In the genomic region with DNA sequence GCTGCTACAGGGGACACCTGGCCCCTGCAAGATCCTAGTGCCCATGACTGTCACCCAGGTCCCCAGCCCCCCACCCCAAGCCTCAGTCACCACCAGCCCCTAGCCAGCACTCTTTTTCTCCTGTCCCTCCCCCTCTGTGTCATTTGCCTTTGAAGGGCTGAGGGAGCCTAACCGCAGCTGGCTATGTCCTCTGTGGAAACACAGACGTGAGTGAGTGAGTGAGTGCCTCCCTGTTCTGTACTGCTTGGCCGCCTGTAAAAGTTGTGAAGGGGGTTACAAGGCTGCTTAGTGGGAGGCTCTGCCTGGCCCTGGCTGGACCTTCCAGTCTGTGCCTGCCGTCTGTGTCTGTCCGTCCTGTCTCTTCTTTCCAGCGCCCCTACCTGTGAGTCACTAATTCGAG, we compare ENCODE assay signal across 8 mouse cellular contexts. TPM values are rescaled to one million over a fixed set of nuclear protein-coding genes. Genes with fewer than 3 reads are reported as not detected.
DNase-seq lines count a peak whose midpoint lies in the region; ATAC-seq and TF ChIP-seq lines count a peak whose summit lies in the region.

No protein-coding gene starts in this region.

- no peak overlapping the region for H3K27ac ChIP-seq in forebrain, embryonic 11.5 days (ENCODE audit: low read depth, low read length)
- H3K27ac ChIP-seq in forebrain, embryonic 14.5 days (ENCODE audit: low read depth, low read length), result no peak overlapping the region
- no peak overlapping the region for H3K27ac ChIP-seq in kidney, postnatal 0 days
- peak overlapping the region; percentile 74 for H3K27ac ChIP-seq in embryonic fibroblast, embryonic 13.5 days (ENCODE audit: insufficient read depth, low read length)
- H3K27ac ChIP-seq in liver, embryonic 15.5 days (replicated peaks), result peak overlapping the region; percentile 64
- H3K27ac ChIP-seq in kidney, embryonic 14.5 days (ENCODE audit: low read depth, low read length), result no peak overlapping the region

- no peak for DNase-seq in forebrain, embryonic 11.5 days (ENCODE audit: low spot score)
- DNase-seq in forebrain, embryonic 14.5 days (ENCODE audit: low spot score), result no peak
- no peak for DNase-seq in kidney, postnatal 0 days (ENCODE audit: low spot score)
- no peak for DNase-seq in kidney, postnatal 25 days
- DNase-seq in kidney, adult 18-20 months, result no peak

- TF ChIP-seq POLR2A in embryonic fibroblast, embryonic 13.5 days (IDR thresholded peaks at IDR 0.05; ENCODE audit: low read depth, low read length), result no peak

- H3K4me3 ChIP-seq in forebrain, embryonic 11.5 days (ENCODE audit: low read depth, low read length), result no peak overlapping the region
- H3K4me3 ChIP-seq in forebrain, embryonic 14.5 days (ENCODE audit: low read depth, low read length), result no peak overlapping the region
- no peak overlapping the region for H3K4me3 ChIP-seq in kidney, postnatal 0 days (replicated peaks; ENCODE audit: low read depth, low read length)
- H3K4me3 ChIP-seq in embryonic fibroblast, embryonic 13.5 days (ENCODE audit: insufficient read depth, low read length), result no peak overlapping the region
- H3K4me3 ChIP-seq in liver, embryonic 15.5 days (replicated peaks), result no peak overlapping the region
- no peak overlapping the region for H3K4me3 ChIP-seq in kidney, embryonic 14.5 days (ENCODE audit: low read length)

- H3K4me2 ChIP-seq in forebrain, embryonic 11.5 days (ENCODE audit: low read depth, low read length, severe bottlenecking), result no peak overlapping the region
- H3K4me2 ChIP-seq in forebrain, embryonic 14.5 days (ENCODE audit: low read length), result no peak overlapping the region
- no peak overlapping the region for H3K4me2 ChIP-seq in kidney, postnatal 0 days (ENCODE audit: low read length)
- no peak overlapping the region for H3K4me2 ChIP-seq in liver, embryonic 15.5 days
- H3K4me2 ChIP-seq in kidney, embryonic 14.5 days (replicated peaks; ENCODE audit: low read depth, low read length), result no peak overlapping the region

- H3K9ac ChIP-seq in forebrain, embryonic 11.5 days (ENCODE audit: low read length), result peak overlapping the region; percentile 20; the same call in 1 of the 2 replicates
- no peak overlapping the region for H3K9ac ChIP-seq in forebrain, embryonic 14.5 days (ENCODE audit: low read length)
- no peak overlapping the region for H3K9ac ChIP-seq in kidney, postnatal 0 days (ENCODE audit: low read depth, low read length)
- no peak overlapping the region for H3K9ac ChIP-seq in liver, embryonic 15.5 days
- no peak overlapping the region for H3K9ac ChIP-seq in kidney, embryonic 14.5 days (ENCODE audit: low read depth, low read length)

- no peaks in the 10 kb centered on the region for H3K36me3 ChIP-seq in forebrain, embryonic 11.5 days (ENCODE audit: control insufficient read depth, insufficient read depth, low read length)
- H3K36me3 ChIP-seq in forebrain, embryonic 14.5 days (ENCODE audit: control insufficient read depth, insufficient read depth, low read length), result no peaks in the 10 kb centered on the region
- H3K36me3 ChIP-seq in kidney, postnatal 0 days (ENCODE audit: insufficient read depth, low read length), result no peaks in the 10 kb centered on the region
- no peaks in the 10 kb centered on the region for H3K36me3 ChIP-seq in liver, embryonic 15.5 days (replicated peaks)
- no peaks in the 10 kb centered on the region for H3K36me3 ChIP-seq in kidney, embryonic 14.5 days (ENCODE audit: control insufficient read depth, insufficient read depth, low read length)

- H3K9me3 ChIP-seq in forebrain, embryonic 11.5 days (ENCODE audit: control insufficient read depth, low read length), result no peaks in the 10 kb centered on the region
- H3K9me3 ChIP-seq in forebrain, embryonic 14.5 days (replicated peaks; ENCODE audit: control insufficient read depth, low read length), result no peaks in the 10 kb centered on the region
- no peaks in the 10 kb centered on the region for H3K9me3 ChIP-seq in kidney, postnatal 0 days (replicated peaks; ENCODE audit: low read length)
- H3K9me3 ChIP-seq in liver, embryonic 15.5 days (replicated peaks), result no peaks in the 10 kb centered on the region
- H3K9me3 ChIP-seq in kidney, embryonic 14.5 days (ENCODE audit: control insufficient read depth, low read length), result no peaks in the 10 kb centered on the region

- H3K4me1 ChIP-seq in forebrain, embryonic 11.5 days (replicated peaks; ENCODE audit: control insufficient read depth, insufficient read depth, low read length), result peaks cover 7% of the 10 kb centered on the region; the same call in 1 of the 2 replicates
- no peaks in the 10 kb centered on the region for H3K4me1 ChIP-seq in forebrain, embryonic 14.5 days (ENCODE audit: control insufficient read depth, insufficient read depth, low read length)
- H3K4me1 ChIP-seq in kidney, postnatal 0 days (replicated peaks; ENCODE audit: insufficient read depth, low read length), result no peaks in the 10 kb centered on the region; the same call in 1 of the 2 replicates
- H3K4me1 ChIP-seq in embryonic fibroblast, embryonic 13.5 days (ENCODE audit: control insufficient read depth, insufficient read depth, low read length), result peaks cover 8% of the 10 kb centered on the region
- H3K4me1 ChIP-seq in liver, embryonic 15.5 days (replicated peaks), result peaks cover 13% of the 10 kb centered on the region
- 0 out of 2 replicates have a peak, but pooled peaks cover 6% of the 10 kb centered on the region for H3K4me1 ChIP-seq in kidney, embryonic 14.5 days (ENCODE audit: control insufficient read depth, insufficient read depth, low read length)

- no peaks in the 10 kb centered on the region for H3K27me3 ChIP-seq in forebrain, embryonic 11.5 days (ENCODE audit: control insufficient read depth, insufficient read depth, low read length)
- no peaks in the 10 kb centered on the region for H3K27me3 ChIP-seq in forebrain, embryonic 14.5 days (replicated peaks; ENCODE audit: control insufficient read depth, insufficient read depth, low read length)
- no peaks in the 10 kb centered on the region for H3K27me3 ChIP-seq in kidney, postnatal 0 days (ENCODE audit: insufficient read depth, low read length)
- H3K27me3 ChIP-seq in liver, embryonic 15.5 days, result no peaks in the 10 kb centered on the region
- no peaks in the 10 kb centered on the region for H3K27me3 ChIP-seq in kidney, embryonic 14.5 days (ENCODE audit: control insufficient read depth, insufficient read depth, low read length)

- 58% methylated on average over 7 of the region's 7 CpGs for WGBS in forebrain, embryonic 11.5 days
- 54% methylated on average over 7 of the region's 7 CpGs for WGBS in forebrain, embryonic 14.5 days
- 52% methylated on average over 7 of the region's 7 CpGs for WGBS in kidney, postnatal 0 days
- WGBS in liver, embryonic 15.5 days (ENCODE audit: insufficient replicate concordance), result 45% methylated on average over 7 of the region's 7 CpGs
- WGBS in kidney, embryonic 14.5 days, result 53% methylated on average over 7 of the region's 7 CpGs

- ATAC-seq in forebrain, embryonic 11.5 days (replicated peaks; ENCODE audit: low FRiP score), result no peak
- ATAC-seq in forebrain, embryonic 14.5 days, result no peak
- ATAC-seq in kidney, postnatal 0 days (replicated peaks; ENCODE audit: low FRiP score, low read depth), result peak; percentile 34; the same call in 1 of the 2 replicates
- peak; percentile 8; the same call in 1 of the 2 replicates for ATAC-seq in liver, embryonic 15.5 days (ENCODE audit: insufficient read depth)
- no peak; the same call in 1 of the 2 replicates for ATAC-seq in kidney, embryonic 14.5 days (ENCODE audit: low FRiP score, low TSS enrichment)

- no peak for TF ChIP-seq CTCF in kidney, postnatal 0 days (IDR thresholded peaks at IDR 0.05; ENCODE audit: low read depth)
- TF ChIP-seq CTCF in embryonic fibroblast, embryonic 13.5 days (IDR thresholded peaks at IDR 0.05; ENCODE audit: borderline replicate concordance, insufficient read depth, low read length), result no peak

RNA-seq across cellular contexts. Expression of gene Iffo2, which starts 5.4 kb away (rescaled TPM):
- polyA plus RNA-seq in forebrain, embryonic 11.5 days (2014; fragmentation: Nextera tagmentation; extraction: Ambion mirVana), result 2.5 and 3.5 TPM in 2 replicates
- 3.1 and 4.5 TPM in 2 replicates for polyA plus RNA-seq in forebrain, embryonic 14.5 days (2014; fragmentation: Nextera tagmentation; extraction: Ambion mirVana)
- polyA plus RNA-seq in kidney, postnatal 0 days (2015; fragmentation: Nextera tagmentation; extraction: Ambion mirVana), result 4.8 and 5.1 TPM in 2 replicates
- 28.5 and 37.6 TPM in 2 replicates for polyA plus RNA-seq in embryonic fibroblast, embryonic 13.5 days (2011; ENCODE audit: insufficient read length, low read depth, missing spikeins)
- 0.69 and 1.1 TPM in 2 replicates for polyA plus RNA-seq in liver, embryonic 15.5 days (2015; fragmentation: Nextera tagmentation; extraction: Ambion mirVana)
- 7.1 and 9.4 TPM in 2 replicates for polyA plus RNA-seq in kidney, embryonic 14.5 days (2014; fragmentation: Nextera tagmentation; extraction: Ambion mirVana)

Comparison
In these comparisons a context has a peak if more than half of its experiments do, and no peak if none do; other contexts are left out.
1. ATAC-seq: peak in kidney, postnatal 0 days (single experiment) and liver, embryonic 15.5 days (single experiment); none in forebrain, embryonic 11.5 days (single experiment), forebrain, embryonic 14.5 days (single experiment) and kidney, embryonic 14.5 days (single experiment).
2. H3K27ac ChIP-seq: peak in embryonic fibroblast, embryonic 13.5 days (single experiment) and liver, embryonic 15.5 days (single experiment); none in forebrain, embryonic 11.5 days (single experiment), forebrain, embryonic 14.5 days (single experiment), kidney, postnatal 0 days (single experiment) and kidney, embryonic 14.5 days (single experiment).